Mouse (Mus musculus) limb, embryonic 15.5 days (tissue): ENCODE data around the gene Btbd9. TPM values are rescaled to one million over a fixed set of nuclear protein-coding genes. Genes with fewer than 3 reads are reported as not detected.

ENCODE experiments used
- ATAC-seq: fragments of 200-750 bp; cut with Nextera tagmentation; 2 replicates; pipeline ENCODE4 v1.8.0; 2017; ENCODE audit warnings: low read depth, moderate TSS enrichment; ENCODE audit not compliant: insufficient number of reproducible peaks, low FRiP score, low TSS enrichment
- H3K27ac ChIP-seq: fragments of 300-500 bp; sonication (generic); 2 replicates; pipeline ENCODE4 v1.5.1; 2015; ENCODE audit warnings: moderate library complexity, mild to moderate bottlenecking, inconsistent platforms
- H3K27me3 ChIP-seq: fragments of 300-500 bp; sonication (generic); 2 replicates; pipeline ENCODE4 v1.6.1; 2015; ENCODE audit warnings: inconsistent platforms
- H3K36me3 ChIP-seq: fragments of 300-500 bp; sonication (generic); 2 replicates; pipeline ENCODE4 v1.6.1; 2015; ENCODE audit warnings: inconsistent platforms
- H3K4me1 ChIP-seq: fragments of 300-500 bp; sonication (generic); 2 replicates; pipeline ENCODE4 v1.6.1; 2015; ENCODE audit warnings: inconsistent platforms
- H3K4me2 ChIP-seq: fragments of 300-500 bp; sonication (generic); 2 replicates; pipeline ENCODE4 v1.6.1; 2015; ENCODE audit warnings: mild to moderate bottlenecking, inconsistent platforms
- H3K4me3 ChIP-seq: fragments of 300-500 bp; sonication (generic); 2 replicates; pipeline ENCODE4 v1.5.1; 2015; ENCODE audit warnings: mild to moderate bottlenecking, inconsistent platforms
- H3K9ac ChIP-seq: fragments of 300-500 bp; sonication (generic); 2 replicates; pipeline ENCODE4 v1.6.1; 2015; ENCODE audit warnings: inconsistent platforms
- H3K9me3 ChIP-seq: fragments of 300-500 bp; sonication (generic); 2 replicates; pipeline ENCODE4 v1.6.1; 2016; ENCODE audit warnings: inconsistent platforms
- whole genome bisulfite sequencing: fragments of 180-500 bp; shearing (Covaris S2); methylation state at CpG from one replicate; pipeline ENCODE4 v1.1.7; 2015; 5-methylcytosine and 5-hydroxymethylcytosine counted together
- polyA plus RNA-seq: library from polyadenylated mRNA; unstranded; fragments of >200 nt; fragmentation: Nextera tagmentation; extraction: Ambion mirVana; gene quantifications from 2 replicates; pipeline ENCODE4 v1.2.1, GENCODE M21; 2015

The Btbd9 gene
- polyA plus RNA-seq, 1 experiment from 2014 or later = 54.5 TPM

DNA sequence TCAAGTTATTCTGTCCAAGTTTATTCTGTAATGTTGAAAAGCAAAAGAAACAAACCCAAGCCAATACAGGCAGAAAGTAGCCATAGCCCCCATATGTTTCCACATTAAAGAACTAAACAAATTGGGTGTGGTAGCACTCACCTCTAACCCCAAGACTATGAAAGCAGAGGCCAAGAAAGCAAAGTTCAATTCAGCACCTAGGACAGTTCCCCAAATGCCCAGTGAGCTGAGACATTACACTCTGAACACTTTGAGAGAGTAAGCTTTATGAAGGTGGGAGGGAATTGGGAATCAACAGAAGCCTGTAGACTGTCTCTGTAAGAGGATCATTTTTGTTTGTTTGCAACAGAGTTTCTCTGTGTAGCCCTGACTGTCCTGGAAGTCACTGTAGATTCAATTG is 186.6 kb downstream of the Btbd9 start:
- no peaks in the 10 kb centered on the region for H3K4me1 ChIP-seq
- H3K27ac ChIP-seq = no peak overlapping the region
- ATAC-seq = no peak
- no peaks in the 10 kb centered on the region for H3K9me3 ChIP-seq
- H3K9ac ChIP-seq = no peak overlapping the region
- H3K27me3 ChIP-seq = no peaks in the 10 kb centered on the region
- no peak overlapping the region for H3K4me3 ChIP-seq
- no peak overlapping the region for H3K4me2 ChIP-seq
- H3K36me3 ChIP-seq = no peaks in the 10 kb centered on the region

DNA sequence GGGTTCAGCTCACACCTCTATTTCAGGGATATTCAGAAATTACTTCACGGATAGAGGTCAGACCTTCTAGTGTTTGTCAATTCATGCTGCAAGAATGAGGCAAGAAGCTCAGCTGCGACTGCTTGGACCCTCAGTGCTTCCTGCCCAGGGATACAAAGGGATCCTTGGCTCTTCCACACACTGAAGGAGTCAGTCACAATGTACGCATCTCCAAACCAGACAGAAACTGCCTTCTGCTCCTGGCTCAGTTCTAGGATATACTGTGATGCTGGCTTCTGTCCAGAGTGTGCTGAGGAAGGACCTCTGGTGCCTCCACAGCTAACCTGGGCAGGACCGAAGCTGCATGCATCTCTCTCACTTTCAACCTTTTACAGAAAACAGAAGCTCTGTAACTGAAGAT is 187.5 kb downstream of the Btbd9 start:
- no peak for ATAC-seq
- H3K27ac ChIP-seq = no peak overlapping the region
- H3K36me3 ChIP-seq = no peaks in the 10 kb centered on the region
- no peak overlapping the region for H3K4me3 ChIP-seq
- H3K9me3 ChIP-seq = no peaks in the 10 kb centered on the region
- no peaks in the 10 kb centered on the region for H3K4me1 ChIP-seq
- no peak overlapping the region for H3K4me2 ChIP-seq
- 72% methylated on average over 4 of the region's 4 CpGs for WGBS
- H3K9ac ChIP-seq = no peak overlapping the region
- no peaks in the 10 kb centered on the region for H3K27me3 ChIP-seq

DNA sequence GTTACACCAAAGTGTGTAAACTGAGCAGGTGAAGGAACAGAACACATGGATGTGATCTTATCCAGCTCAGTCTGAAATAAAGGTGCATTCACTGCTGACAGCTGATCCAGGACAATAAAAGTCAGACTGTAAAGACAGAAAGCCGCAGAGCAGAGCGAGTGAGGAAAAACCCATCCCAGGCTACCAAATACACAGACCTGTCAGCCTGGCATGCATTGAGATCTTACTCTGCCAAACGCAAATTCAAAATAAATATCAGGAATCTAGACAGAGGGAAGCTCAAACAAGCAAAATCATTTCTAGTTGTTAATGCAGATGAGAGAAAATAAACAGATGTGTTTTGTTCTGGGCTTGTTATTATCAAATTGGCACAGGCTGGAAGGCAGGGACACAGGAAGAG is 187.9 kb downstream of the Btbd9 start:
- Histone ChIP-seq H3K4me3 (no peak overlapping the region), H3K9me3 (no peaks in the 10 kb centered on the region), H3K4me2 (no peak overlapping the region), H3K9ac (no peak overlapping the region), H3K27ac (no peak overlapping the region), H3K27me3 (no peaks in the 10 kb centered on the region), H3K36me3 (no peaks in the 10 kb centered on the region), H3K4me1 (no peaks in the 10 kb centered on the region)
- ATAC-seq = no peak
- WGBS = 58% methylated on average over 3 of the region's 3 CpGs

GRCm38 (mm10) chr17:30386241-30386640 is 190.0 kb downstream of the Btbd9 start:
- no peak overlapping the region for H3K9ac ChIP-seq
- WGBS = 92% methylated on average over 9 of the region's 9 CpGs
- H3K36me3 ChIP-seq = no peaks in the 10 kb centered on the region
- H3K27me3 ChIP-seq = no peaks in the 10 kb centered on the region
- no peak overlapping the region for H3K4me2 ChIP-seq
- no peak for ATAC-seq
- H3K27ac ChIP-seq = no peak overlapping the region
- H3K9me3 ChIP-seq = no peaks in the 10 kb centered on the region
- H3K4me3 ChIP-seq = no peak overlapping the region
- no peaks in the 10 kb centered on the region for H3K4me1 ChIP-seq

- WGBS = 90% methylated on average over 6 of the region's 6 CpGs
- no peak overlapping the region for H3K9ac ChIP-seq
- no peak overlapping the region for H3K27ac ChIP-seq
- no peak overlapping the region for H3K4me2 ChIP-seq
- H3K4me1 ChIP-seq = peaks cover 1% of the 10 kb centered on the region; the same call in 1 of the 2 replicates
- no peak for ATAC-seq
- no peaks in the 10 kb centered on the region for H3K36me3 ChIP-seq
- no peaks in the 10 kb centered on the region for H3K27me3 ChIP-seq
- no peak overlapping the region for H3K4me3 ChIP-seq
- H3K9me3 ChIP-seq = no peaks in the 10 kb centered on the region
Observed at GRCm38 (mm10) chr17:30383649-30384048, 192.6 kb downstream of the Btbd9 start.

GRCm38 (mm10) chr17:30378221-30379010 is 197.9 kb downstream of the Btbd9 start:
- Histone ChIP-seq H3K27ac (no peak overlapping the region), H3K9ac (no peak overlapping the region), H3K4me1 (peaks cover 6% of the 10 kb centered on the region), H3K9me3 (no peaks in the 10 kb centered on the region), H3K27me3 (no peaks in the 10 kb centered on the region), H3K36me3 (no peaks in the 10 kb centered on the region), H3K4me3 (no peak overlapping the region), H3K4me2 (no peak overlapping the region)
- 26% methylated on average over 5 of the region's 5 CpGs for WGBS
- ATAC-seq = no peak

GRCm38 (mm10) chr17:30377754-30378153 is 198.5 kb downstream of the Btbd9 start:
- 59% methylated on average over 1 of the region's 1 CpGs for WGBS

DNA sequence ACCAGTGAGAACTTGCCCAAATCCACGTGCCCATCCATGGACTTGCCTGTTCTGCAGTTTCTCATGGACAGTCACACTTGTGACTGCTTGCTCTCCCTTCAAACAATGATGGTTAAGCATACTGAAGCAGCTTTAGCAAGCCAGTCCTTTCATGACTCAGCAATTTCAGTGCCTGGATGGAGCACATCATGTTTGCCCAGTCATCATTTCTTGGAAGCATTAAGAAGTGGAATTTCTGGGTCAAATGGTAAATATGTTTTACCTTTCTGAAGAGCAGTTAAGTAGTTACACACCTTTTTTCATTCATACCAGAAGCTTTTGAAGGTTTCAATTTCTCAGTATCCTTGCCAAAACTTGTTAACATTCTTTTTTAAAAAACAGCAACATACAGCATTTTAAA is 201.2 kb downstream of the Btbd9 start:
- 74% methylated on average over 1 of the region's 1 CpGs for WGBS
- H3K9me3 ChIP-seq = no peaks in the 10 kb centered on the region
- ATAC-seq = no peak
- H3K27ac ChIP-seq = no peak overlapping the region
- no peaks in the 10 kb centered on the region for H3K36me3 ChIP-seq
- no peak overlapping the region for H3K9ac ChIP-seq
- peaks cover 6% of the 10 kb centered on the region for H3K4me1 ChIP-seq
- no peak overlapping the region for H3K4me2 ChIP-seq
- H3K4me3 ChIP-seq = no peak overlapping the region
- H3K27me3 ChIP-seq = no peaks in the 10 kb centered on the region

More at GRCm38 (mm10) chr17:30377754-30378153, 198.5 kb downstream of the Btbd9 start:
- H3K4me3 ChIP-seq = no peak overlapping the region
- no peaks in the 10 kb centered on the region for H3K36me3 ChIP-seq
- no peaks in the 10 kb centered on the region for H3K27me3 ChIP-seq
- H3K4me1 ChIP-seq = peaks cover 6% of the 10 kb centered on the region
- ATAC-seq = no peak
- no peak overlapping the region for H3K4me2 ChIP-seq
- no peak overlapping the region for H3K27ac ChIP-seq
- no peak overlapping the region for H3K9ac ChIP-seq
- H3K9me3 ChIP-seq = no peaks in the 10 kb centered on the region

DNA sequence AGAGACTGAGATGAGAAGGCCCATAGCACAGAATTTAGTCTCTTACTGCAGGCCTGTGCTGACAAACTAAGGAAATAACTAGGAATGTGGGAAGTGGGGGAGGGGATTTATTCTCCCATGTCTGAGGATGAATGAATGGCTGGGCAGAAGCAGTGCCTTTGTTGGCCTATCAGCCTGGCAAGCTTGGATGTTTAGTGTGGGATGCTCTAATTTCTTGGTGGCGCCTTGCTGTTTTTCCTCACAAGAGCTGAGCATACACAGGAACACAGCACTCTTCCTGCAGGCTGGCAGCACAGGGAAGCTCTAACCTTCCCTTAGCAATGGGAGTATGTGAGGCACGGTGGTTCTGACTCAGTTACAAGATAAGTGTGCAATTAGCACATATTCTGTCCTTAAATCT is 207.7 kb downstream of the Btbd9 start:
- 63% methylated on average over 2 of the region's 2 CpGs for WGBS

GRCm38 (mm10) chr17:30364701-30365100 is 211.6 kb downstream of the Btbd9 start:
- 89% methylated on average over 1 of the region's 1 CpGs for WGBS

More for the DNA sequence above, 207.7 kb downstream of the Btbd9 start:
- Histone ChIP-seq H3K27ac (no peak overlapping the region), H3K9me3 (no peaks in the 10 kb centered on the region), H3K4me1 (no peaks in the 10 kb centered on the region), H3K27me3 (no peaks in the 10 kb centered on the region), H3K9ac (no peak overlapping the region), H3K4me3 (no peak overlapping the region), H3K4me2 (no peak overlapping the region), H3K36me3 (no peaks in the 10 kb centered on the region)
- no peak for ATAC-seq

DNA sequence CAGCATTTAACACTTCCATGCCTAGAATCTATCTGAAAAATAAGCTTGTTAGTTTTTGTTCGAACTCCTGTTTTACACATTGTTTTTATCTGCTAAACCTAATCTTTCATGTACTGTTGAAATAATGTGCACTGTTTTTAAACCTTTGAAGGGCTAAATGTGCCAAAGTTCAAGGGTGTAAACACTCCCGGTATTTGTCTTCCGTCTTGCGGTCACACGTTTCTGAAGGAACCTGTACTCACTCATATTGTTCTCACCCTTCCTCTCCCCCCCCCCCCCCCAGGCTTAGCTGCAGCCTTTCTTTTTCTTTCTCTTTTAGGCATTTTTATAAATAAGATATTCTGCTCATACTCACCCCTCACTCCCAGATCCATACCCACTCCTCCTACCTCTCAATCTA is 212.9 kb downstream of the Btbd9 start:
- no peak for ATAC-seq
- Histone ChIP-seq H3K27me3 (no peaks in the 10 kb centered on the region), H3K36me3 (no peaks in the 10 kb centered on the region), H3K4me1 (peaks cover 6% of the 10 kb centered on the region; the same call in 1 of the 2 replicates), H3K4me3 (no peak overlapping the region), H3K4me2 (no peak overlapping the region), H3K9me3 (no peaks in the 10 kb centered on the region), H3K9ac (no peak overlapping the region), H3K27ac (no peak overlapping the region)
- 82% methylated on average over 5 of the region's 5 CpGs for WGBS

More at GRCm38 (mm10) chr17:30364701-30365100, 211.6 kb downstream of the Btbd9 start:
- no peaks in the 10 kb centered on the region for H3K4me1 ChIP-seq
- H3K4me3 ChIP-seq = no peak overlapping the region
- no peaks in the 10 kb centered on the region for H3K27me3 ChIP-seq
- no peak overlapping the region for H3K4me2 ChIP-seq
- no peak overlapping the region for H3K27ac ChIP-seq
- H3K36me3 ChIP-seq = no peaks in the 10 kb centered on the region
- no peak for ATAC-seq
- no peak overlapping the region for H3K9ac ChIP-seq
- H3K9me3 ChIP-seq = no peaks in the 10 kb centered on the region

DNA sequence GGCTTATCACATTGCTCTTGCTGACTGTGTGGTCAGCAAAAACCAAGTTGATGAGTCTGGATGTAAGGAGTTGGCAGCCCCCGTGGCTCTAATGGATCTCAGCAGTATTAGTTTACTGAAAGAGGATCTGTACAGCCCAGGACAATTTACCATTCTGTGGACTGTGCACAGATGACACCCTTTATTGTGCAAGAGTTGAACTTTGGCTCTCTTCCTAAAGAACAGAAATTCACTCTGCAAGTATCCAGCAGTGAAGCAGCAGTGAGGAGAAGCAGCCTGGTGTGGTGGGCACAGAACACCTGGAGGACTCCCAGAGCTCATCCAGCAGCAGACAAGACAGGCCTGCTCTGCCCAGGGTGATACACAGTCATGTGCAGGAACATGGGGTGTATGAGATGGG is 215.6 kb downstream of the Btbd9 start:
- H3K27ac ChIP-seq = no peak overlapping the region
- no peak for ATAC-seq
- no peak overlapping the region for H3K9ac ChIP-seq
- H3K4me2 ChIP-seq = no peak overlapping the region
- 28% methylated on average over 1 of the region's 1 CpGs for WGBS
- no peaks in the 10 kb centered on the region for H3K36me3 ChIP-seq
- H3K4me1 ChIP-seq = peaks cover 6% of the 10 kb centered on the region; the same call in 1 of the 2 replicates
- no peaks in the 10 kb centered on the region for H3K27me3 ChIP-seq
- no peaks in the 10 kb centered on the region for H3K9me3 ChIP-seq
- H3K4me3 ChIP-seq = no peak overlapping the region
